25 mouse cellular contexts compared by ENCODE assay signal in genomic region chr10:61012199-61012695, GRCm38 (mm10).
DNase-seq lines count a peak whose midpoint lies in the region; ATAC-seq and TF ChIP-seq lines count a peak whose summit lies in the region.
"Had no signal": no experiment of that assay in that cellular context is flagged by ENCODE, and none has a peak within 500 bp of the region (broad histone marks: within the 10 kb centered on the region; RNA-seq: fewer than 3 reads in every experiment).

No protein-coding gene starts in this region.

- TF ChIP-seq CTCF in midbrain, postnatal 0 days (IDR thresholded peaks at IDR 0.05): no peak

- no peak overlapping the region for H3K4me2 ChIP-seq in forebrain, embryonic 14.5 days (ENCODE audit: low read length)
- no peak overlapping the region for H3K4me2 ChIP-seq in forebrain, embryonic 13.5 days
- no peak overlapping the region for H3K4me2 ChIP-seq in midbrain, embryonic 14.5 days (ENCODE audit: low read length)
- H3K4me2 ChIP-seq in midbrain, embryonic 11.5 days: no peak overlapping the region
- H3K4me2 ChIP-seq in hindbrain, embryonic 16.5 days (ENCODE audit: low read length): no peak overlapping the region
- no peak overlapping the region for H3K4me2 ChIP-seq in midbrain, postnatal 0 days (ENCODE audit: low read depth, low read length, poor library complexity, severe bottlenecking)
- H3K4me2 ChIP-seq: embryonic facial prominence, embryonic 13.5 days; heart, embryonic 13.5 days; liver, embryonic 13.5 days; neural tube, embryonic 12.5 days had no signal

- ATAC-seq in forebrain, embryonic 14.5 days: no peak
- no peak for ATAC-seq in forebrain, embryonic 13.5 days
- ATAC-seq in midbrain, embryonic 14.5 days (ENCODE audit: low FRiP score, low TSS enrichment): no peak
- no peak for ATAC-seq in midbrain, embryonic 11.5 days (ENCODE audit: low FRiP score)
- 0 out of 2 replicates have a peak, but pooled peaks have one; percentile 15 for ATAC-seq in hindbrain, embryonic 16.5 days
- ATAC-seq in midbrain, postnatal 0 days (ENCODE audit: low FRiP score): peak; percentile 39; the same call in 1 of the 2 replicates
- ATAC-seq: Patski had no signal

- no peaks in the 10 kb centered on the region; the same call in 1 of the 2 replicates for H3K4me1 ChIP-seq in forebrain, embryonic 14.5 days (ENCODE audit: control insufficient read depth, insufficient read depth, low read length)
- H3K4me1 ChIP-seq in forebrain, embryonic 13.5 days: peaks cover 8% of the 10 kb centered on the region; the same call in 1 of the 2 replicates
- H3K4me1 ChIP-seq in midbrain, embryonic 14.5 days (ENCODE audit: control insufficient read depth, insufficient read depth, low read length): peaks cover 8% of the 10 kb centered on the region; the same call in 1 of the 2 replicates
- H3K4me1 ChIP-seq in midbrain, embryonic 11.5 days (ENCODE audit: control insufficient read depth, insufficient read depth, low read length): no peaks in the 10 kb centered on the region
- peaks cover 3% of the 10 kb centered on the region; the same call in 1 of the 2 replicates for H3K4me1 ChIP-seq in hindbrain, embryonic 16.5 days (ENCODE audit: control insufficient read depth, insufficient read depth, low read depth, low read length)
- H3K4me1 ChIP-seq in midbrain, postnatal 0 days (ENCODE audit: insufficient read depth, low read length): 0 out of 2 replicates have a peak, but pooled peaks cover 6% of the 10 kb centered on the region
- H3K4me1 ChIP-seq: embryonic facial prominence, embryonic 13.5 days; heart, embryonic 13.5 days; liver, embryonic 13.5 days; neural tube, embryonic 12.5 days had no signal

- no peaks in the 10 kb centered on the region for H3K27me3 ChIP-seq in forebrain, embryonic 14.5 days (replicated peaks; ENCODE audit: control insufficient read depth, insufficient read depth, low read length)
- no peaks in the 10 kb centered on the region for H3K27me3 ChIP-seq in forebrain, embryonic 13.5 days
- no peaks in the 10 kb centered on the region for H3K27me3 ChIP-seq in midbrain, embryonic 14.5 days (ENCODE audit: control insufficient read depth, insufficient read depth, low read length)
- H3K27me3 ChIP-seq in midbrain, embryonic 11.5 days (ENCODE audit: control insufficient read depth, insufficient read depth, low read length): no peaks in the 10 kb centered on the region
- H3K27me3 ChIP-seq in hindbrain, embryonic 16.5 days (replicated peaks; ENCODE audit: control insufficient read depth, insufficient read depth, low read length): no peaks in the 10 kb centered on the region
- H3K27me3 ChIP-seq in midbrain, postnatal 0 days (ENCODE audit: insufficient read depth, low read length): no peaks in the 10 kb centered on the region
- H3K27me3 ChIP-seq: embryonic facial prominence, embryonic 13.5 days; liver, embryonic 13.5 days; neural tube, embryonic 12.5 days had no signal

- peak; percentile 58 for DNase-seq in forebrain, embryonic 14.5 days (ENCODE audit: low spot score)
- peak; percentile 80 for DNase-seq in midbrain, embryonic 14.5 days
- DNase-seq in midbrain, embryonic 11.5 days (ENCODE audit: low spot score, missing footprints): no peak
- peak; percentile 82 for DNase-seq in midbrain, postnatal 0 days (ENCODE audit: low spot score)
- DNase-seq in adrenal gland, postnatal 10 days: no peak
- DNase-seq: adrenal gland, adult 2 months; B cell, adult 2 months; cerebellum, adult 8-10 months; gastrocnemius, postnatal 36 days; heart, adult 2 months; heart, postnatal 14 days; kidney, adult 18-20 months; layer of hippocampus, adult 9-11 months; liver, embryonic 13.5 days; lung, adult 2 months; lung, postnatal 14 days had no signal

- no peaks in the 10 kb centered on the region for H3K36me3 ChIP-seq in forebrain, embryonic 14.5 days (ENCODE audit: control insufficient read depth, insufficient read depth, low read length)
- H3K36me3 ChIP-seq in forebrain, embryonic 13.5 days (ENCODE audit: poor library complexity, severe bottlenecking): no peaks in the 10 kb centered on the region
- no peaks in the 10 kb centered on the region for H3K36me3 ChIP-seq in midbrain, embryonic 14.5 days (ENCODE audit: control insufficient read depth, insufficient read depth, low read length)
- H3K36me3 ChIP-seq in midbrain, embryonic 11.5 days (ENCODE audit: control insufficient read depth, insufficient read depth, low read length): no peaks in the 10 kb centered on the region
- H3K36me3 ChIP-seq in hindbrain, embryonic 16.5 days (ENCODE audit: control insufficient read depth, insufficient read depth, low read length): no peaks in the 10 kb centered on the region
- no peaks in the 10 kb centered on the region for H3K36me3 ChIP-seq in midbrain, postnatal 0 days (ENCODE audit: insufficient read depth, low read length)
- H3K36me3 ChIP-seq: embryonic facial prominence, embryonic 13.5 days; G1E; heart, embryonic 13.5 days; liver, embryonic 13.5 days; neural tube, embryonic 12.5 days had no signal

- no peaks in the 10 kb centered on the region for H3K9me3 ChIP-seq in forebrain, embryonic 14.5 days (replicated peaks; ENCODE audit: control insufficient read depth, low read length)
- H3K9me3 ChIP-seq in forebrain, embryonic 13.5 days (replicated peaks): no peaks in the 10 kb centered on the region
- no peaks in the 10 kb centered on the region for H3K9me3 ChIP-seq in midbrain, embryonic 14.5 days (ENCODE audit: control insufficient read depth, low read length)
- H3K9me3 ChIP-seq in midbrain, embryonic 11.5 days (ENCODE audit: control insufficient read depth, low read length): no peaks in the 10 kb centered on the region
- no peaks in the 10 kb centered on the region for H3K9me3 ChIP-seq in hindbrain, embryonic 16.5 days (ENCODE audit: control insufficient read depth, low read length)
- no peaks in the 10 kb centered on the region for H3K9me3 ChIP-seq in midbrain, postnatal 0 days (ENCODE audit: low read length)
- H3K9me3 ChIP-seq: embryonic facial prominence, embryonic 13.5 days; heart, embryonic 13.5 days; liver, embryonic 13.5 days; neural tube, embryonic 12.5 days had no signal

- no peak overlapping the region for H3K27ac ChIP-seq in forebrain, embryonic 14.5 days (ENCODE audit: low read depth, low read length)
- H3K27ac ChIP-seq in forebrain, embryonic 13.5 days: no peak overlapping the region
- H3K27ac ChIP-seq in midbrain, embryonic 14.5 days (replicated peaks; ENCODE audit: low read depth, low read length): peak overlapping the region; percentile 2; the same call in 1 of the 2 replicates
- H3K27ac ChIP-seq in midbrain, embryonic 11.5 days (ENCODE audit: low read depth, low read length): no peak overlapping the region
- H3K27ac ChIP-seq in hindbrain, embryonic 16.5 days (ENCODE audit: low read depth, low read length): no peak overlapping the region
- no peak overlapping the region for H3K27ac ChIP-seq in midbrain, postnatal 0 days (ENCODE audit: low read depth, low read length)
- H3K27ac ChIP-seq: embryonic facial prominence, embryonic 13.5 days; heart, adult 2 months; heart, embryonic 13.5 days; liver, embryonic 13.5 days; neural tube, embryonic 12.5 days; stomach, postnatal 0 days had no signal

- WGBS in forebrain, embryonic 14.5 days: 30% methylated on average over 1 of the region's 1 CpGs
- WGBS in forebrain, embryonic 13.5 days: 29% methylated on average over 1 of the region's 1 CpGs
- WGBS in midbrain, embryonic 14.5 days: 39% methylated on average over 1 of the region's 1 CpGs
- 64% methylated on average over 1 of the region's 1 CpGs for WGBS in midbrain, embryonic 11.5 days
- 44% methylated on average over 1 of the region's 1 CpGs for WGBS in hindbrain, embryonic 16.5 days
- 19% methylated on average over 1 of the region's 1 CpGs for WGBS in midbrain, postnatal 0 days

- no peak overlapping the region for H3K9ac ChIP-seq in forebrain, embryonic 14.5 days (ENCODE audit: low read length)
- H3K9ac ChIP-seq in forebrain, embryonic 13.5 days: no peak overlapping the region
- H3K9ac ChIP-seq in midbrain, embryonic 14.5 days (replicated peaks; ENCODE audit: low read length): no peak overlapping the region
- no peak overlapping the region for H3K9ac ChIP-seq in midbrain, embryonic 11.5 days (ENCODE audit: low read length)
- no peak overlapping the region for H3K9ac ChIP-seq in hindbrain, embryonic 16.5 days (ENCODE audit: low read depth, low read length)
- H3K9ac ChIP-seq in midbrain, postnatal 0 days (replicated peaks; ENCODE audit: low read length, poor library complexity, severe bottlenecking): no peak overlapping the region
- H3K9ac ChIP-seq: embryonic facial prominence, embryonic 13.5 days; heart, embryonic 13.5 days; liver, embryonic 13.5 days; neural tube, embryonic 12.5 days had no signal

- no peak overlapping the region for H3K4me3 ChIP-seq in forebrain, embryonic 14.5 days (ENCODE audit: low read depth, low read length)
- no peak overlapping the region for H3K4me3 ChIP-seq in forebrain, embryonic 13.5 days
- H3K4me3 ChIP-seq in midbrain, embryonic 14.5 days (replicated peaks; ENCODE audit: low read depth, low read length): no peak overlapping the region
- no peak overlapping the region for H3K4me3 ChIP-seq in midbrain, embryonic 11.5 days (ENCODE audit: low read depth, low read length)
- no peak overlapping the region for H3K4me3 ChIP-seq in hindbrain, embryonic 16.5 days (ENCODE audit: low read length)
- H3K4me3 ChIP-seq in midbrain, postnatal 0 days (ENCODE audit: low read depth, low read length): no peak overlapping the region
- H3K4me3 ChIP-seq: embryonic facial prominence, embryonic 13.5 days; erythroblast, embryonic 14.5 days; heart, adult 2 months; heart, embryonic 13.5 days; liver, embryonic 13.5 days; neural tube, embryonic 12.5 days had no signal

Comparison
In these comparisons a context has a peak if more than half of its experiments do, and no peak if none do; other contexts are left out.
1. ATAC-seq: peak in hindbrain, embryonic 16.5 days (single experiment) and midbrain, postnatal 0 days (single experiment); none in forebrain, embryonic 14.5 days (single experiment), forebrain, embryonic 13.5 days (single experiment), midbrain, embryonic 14.5 days (single experiment) and midbrain, embryonic 11.5 days (single experiment).
2. DNase-seq: peak in forebrain, embryonic 14.5 days (single experiment), midbrain, embryonic 14.5 days (single experiment) and midbrain, postnatal 0 days (single experiment); none in midbrain, embryonic 11.5 days (single experiment) and adrenal gland, postnatal 10 days (single experiment).